Mouse (Mus musculus) R1 (cell line): ENCODE results near the gene Abtb2.

Experiments used
- DNase-seq: peaks from one replicate; pipeline ENCODE4 v3.0.0-alpha.2; 2018; ENCODE audit warnings: low read depth, low spot score

Abtb2 gene

DNA sequence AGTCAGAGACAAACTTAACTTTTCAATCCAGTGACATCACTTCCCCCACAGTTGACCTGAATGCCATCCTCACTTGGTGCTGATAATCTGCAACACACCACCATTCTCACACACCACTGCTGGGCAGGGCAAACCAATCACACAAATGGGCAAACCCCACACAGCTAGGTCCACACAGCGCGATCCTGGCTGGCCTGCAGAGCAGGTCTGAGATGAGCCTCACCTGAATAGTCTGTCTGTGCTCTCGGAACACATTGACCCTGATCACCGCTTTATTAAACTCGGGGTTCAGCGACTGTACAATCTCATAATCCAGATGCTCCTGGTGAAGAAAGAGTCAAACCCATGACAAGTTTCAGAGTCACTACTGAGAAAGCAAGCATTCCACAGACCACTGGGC lies 176.7 kb downstream of the Abtb2 start:
- DNase-seq = no peak

- DNase-seq = no peak
These were observed 177.4 kb downstream of the Abtb2 start for GRCm38 (mm10) chr2:103743536-103743935.

GRCm38 (mm10) chr2:103743988-103744387 lies 177.9 kb downstream of the Abtb2 start:
- peak; percentile 77 for DNase-seq

GRCm38 (mm10) chr2:103745481-103745880 lies 179.4 kb downstream of the Abtb2 start:
- no peak for DNase-seq

- no peak for DNase-seq
These were observed 180.0 kb downstream of the Abtb2 start for GRCm38 (mm10) chr2:103746096-103746495.

GRCm38 (mm10) chr2:103746761-103747160 lies 180.7 kb downstream of the Abtb2 start:
- no peak for DNase-seq

DNA sequence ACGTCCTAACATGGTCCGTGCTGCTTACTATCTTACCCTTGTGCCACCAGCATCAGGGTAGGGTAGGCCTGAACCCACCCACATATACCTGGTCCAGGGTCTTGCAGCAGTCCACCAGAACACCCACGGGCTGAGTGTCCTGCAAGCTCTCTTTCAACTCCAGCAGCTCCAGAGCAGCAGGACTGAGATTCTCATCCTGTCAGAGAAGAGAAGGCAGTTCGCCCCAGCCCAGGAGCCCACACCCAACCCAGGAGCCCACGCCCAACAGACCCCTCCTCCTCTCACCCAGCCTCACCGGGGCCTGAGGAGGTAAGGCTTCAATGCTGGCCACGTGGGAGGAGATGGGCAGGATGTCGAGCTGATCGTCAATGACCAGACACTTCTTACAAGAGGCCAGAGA lies 181.8 kb downstream of the Abtb2 start:
- DNase-seq = no peak

- no peak for DNase-seq
These were observed 183.0 kb downstream of the Abtb2 start for GRCm38 (mm10) chr2:103749091-103749490.

GRCm38 (mm10) chr2:103751771-103752170 lies 185.7 kb downstream of the Abtb2 start:
- DNase-seq = no peak

DNA sequence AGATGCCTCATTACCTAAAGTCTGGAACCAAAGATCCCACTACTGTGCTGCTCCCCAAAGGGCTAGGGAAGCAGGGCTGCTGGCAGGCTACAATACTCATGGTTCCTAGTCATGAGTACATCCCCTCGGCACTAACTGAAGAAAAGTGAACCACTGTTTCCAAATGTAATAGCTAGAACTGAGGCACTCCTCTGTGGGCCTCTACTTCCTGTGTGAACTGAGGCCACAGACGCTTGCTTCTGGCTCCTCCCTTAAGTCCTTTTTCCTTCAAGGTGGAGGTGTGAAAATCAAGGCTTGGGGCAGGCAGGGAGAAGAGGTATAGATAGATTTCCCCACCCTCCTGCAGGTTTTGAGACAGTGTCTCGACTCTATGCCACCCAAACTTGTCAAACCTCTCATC lies 188.5 kb downstream of the Abtb2 start:
- DNase-seq = no peak

- DNase-seq = no peak
These were observed 189.5 kb downstream of the Abtb2 start for GRCm38 (mm10) chr2:103755458-103756085.

DNA sequence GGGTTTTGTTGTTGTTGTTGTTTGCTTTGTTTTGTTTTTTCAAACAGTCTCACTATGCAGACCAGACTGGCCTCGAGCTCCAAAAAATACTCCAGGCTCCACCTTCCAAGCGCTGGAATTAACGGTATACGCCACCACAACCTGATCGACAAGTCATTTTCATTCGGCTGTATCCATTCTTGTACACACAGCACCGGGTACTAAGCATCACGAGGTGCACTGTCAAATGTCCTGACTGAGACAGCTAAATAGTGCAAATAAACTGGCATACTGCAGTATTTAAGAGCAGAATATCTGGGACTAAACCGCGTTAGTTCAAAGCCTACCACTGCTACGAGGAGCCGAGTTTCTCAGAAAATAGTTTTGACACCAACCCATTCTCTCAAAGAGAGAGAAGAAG lies 194.3 kb downstream of the Abtb2 start:
- peak; percentile 55 for DNase-seq

GRCm38 (mm10) chr2:103760906-103761716 lies 195.0 kb downstream of the Abtb2 start, which contains the start of gene Nat10:
Nat10 (minus strand) TSS chr2:103761270.
- DNase-seq = peak; percentile 98

GRCm38 (mm10) chr2:103761993-103762392 lies 195.9 kb downstream of the Abtb2 start:
- no peak for DNase-seq

DNA sequence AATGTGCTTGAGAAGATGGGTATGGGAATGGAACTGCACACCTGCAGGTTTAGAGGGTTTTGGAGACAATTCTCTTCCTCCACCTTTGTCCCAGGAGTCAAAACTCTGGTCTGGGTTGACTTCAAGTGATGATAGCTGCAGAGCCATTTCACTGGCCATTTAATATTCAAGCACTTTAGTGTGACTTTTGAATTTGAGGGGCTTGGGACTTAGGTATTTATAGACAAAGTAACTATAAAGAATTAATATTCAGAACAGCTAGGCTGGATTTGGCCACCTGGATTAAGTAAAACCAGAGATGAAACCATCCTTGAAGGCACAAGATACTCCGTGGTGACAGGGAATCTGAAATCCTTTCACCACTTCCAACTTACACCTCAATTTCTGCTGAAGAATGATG lies 196.4 kb downstream of the Abtb2 start:
- DNase-seq = no peak
